Mouse (Mus musculus) thymus, postnatal 10 days (tissue): ENCODE data around the gene Tmed3.
A peak's percentile ranks its signal among the peaks of the same experiment; 100 is the strongest.

Source experiments
- DNase-seq, 2 experiments: peaks; one replicate each; pipeline ENCODE4 v3.0.0; 2021; ENCODE audit warnings: low spot score in 2 of 2

Gene Tmed3

DNA sequence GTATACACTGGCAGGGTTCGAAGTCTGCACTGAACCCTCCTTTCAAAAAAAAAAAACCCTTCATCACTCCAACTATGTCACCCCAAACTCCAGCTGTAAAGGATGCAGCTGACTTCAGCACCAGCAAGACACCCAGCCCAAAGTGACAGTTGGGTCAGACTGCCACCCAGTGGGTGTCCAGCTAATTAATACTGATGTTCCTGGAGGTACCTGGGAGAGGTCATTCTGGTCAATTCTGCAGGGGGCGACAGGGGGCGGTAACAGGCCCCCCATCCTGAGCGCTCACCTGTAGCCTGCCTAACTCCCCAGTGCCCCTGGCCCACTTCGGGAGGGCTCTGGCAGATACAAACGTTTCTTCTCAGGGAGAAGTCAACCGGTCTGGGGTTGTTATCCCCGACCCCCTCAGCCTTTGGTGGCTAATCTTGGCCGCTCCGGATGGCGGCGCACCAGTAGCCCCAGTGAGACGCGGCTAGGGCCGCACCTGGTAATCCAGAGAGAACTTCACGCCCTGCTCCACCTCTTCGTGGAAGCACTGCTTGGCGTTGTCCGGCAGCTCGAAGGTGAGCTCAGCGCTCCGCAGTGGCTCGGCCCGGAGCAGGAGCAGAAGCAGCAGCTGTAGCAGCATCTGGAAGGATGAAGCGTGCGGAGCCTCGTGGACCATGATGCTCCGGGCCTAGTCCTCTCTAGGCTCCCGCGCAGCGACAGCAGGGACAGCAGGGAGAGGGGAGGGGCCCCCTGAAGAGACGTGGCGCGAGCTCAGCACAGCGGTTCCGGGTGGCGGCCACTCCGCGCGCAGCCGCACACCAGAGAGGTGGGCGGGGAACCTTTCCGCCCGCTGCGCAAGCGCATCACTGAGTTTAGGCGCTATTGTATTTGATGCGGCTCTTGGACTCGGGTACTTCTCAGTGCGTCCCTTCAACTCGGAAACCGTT, at the start of gene Tmed3:
Gene Tmed3 (minus strand): TSS at position 804 of the 932 bp plus-strand sequence.
- peak; percentile 89 to 91 for DNase-seq

DNA sequence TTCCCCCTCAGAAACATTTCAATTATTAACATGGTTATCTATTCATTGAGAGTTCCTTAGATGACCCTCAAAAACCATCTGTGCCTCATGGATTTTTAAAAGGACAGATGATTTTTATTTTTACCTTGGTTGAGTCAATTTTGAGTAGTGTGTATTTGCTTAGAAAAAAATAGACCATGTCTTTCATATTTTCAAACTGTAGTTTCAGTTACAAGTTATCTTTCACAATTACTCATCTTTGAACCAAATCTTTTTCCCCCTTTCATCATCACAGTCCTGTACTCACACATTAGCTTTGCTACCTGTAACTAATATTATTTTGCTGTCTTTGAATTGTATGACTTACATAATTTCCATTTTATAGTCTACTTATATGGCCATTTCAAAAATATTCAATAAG, 35.2 kb upstream of the Tmed3 start:
- no peak for DNase-seq

DNA sequence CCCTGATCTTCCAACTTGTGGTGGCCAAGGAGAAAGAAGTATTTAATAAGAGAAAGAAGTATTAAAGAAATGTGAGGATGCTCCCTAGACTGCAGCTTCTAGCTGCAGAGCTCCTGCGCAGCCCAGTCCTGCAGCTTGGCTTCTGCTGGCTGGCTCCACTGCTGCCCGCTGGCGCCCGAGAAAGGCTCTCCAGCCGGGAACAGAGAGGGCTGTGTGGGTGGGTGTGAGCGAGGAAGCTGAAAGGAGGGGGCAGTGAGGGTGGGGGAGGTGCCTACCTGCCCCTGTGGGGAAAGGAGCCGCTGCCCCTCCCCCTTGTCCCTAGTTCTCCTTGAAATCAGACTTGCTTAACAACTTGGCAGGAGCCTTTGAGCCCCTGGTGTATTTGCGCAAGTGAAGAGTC, 33.4 kb upstream of the Tmed3 start, which contains the start of gene Ankrd34c:
Gene Ankrd34c (minus strand): TSS at position 181 of the 400 bp plus-strand sequence.
- DNase-seq = no peak

DNA sequence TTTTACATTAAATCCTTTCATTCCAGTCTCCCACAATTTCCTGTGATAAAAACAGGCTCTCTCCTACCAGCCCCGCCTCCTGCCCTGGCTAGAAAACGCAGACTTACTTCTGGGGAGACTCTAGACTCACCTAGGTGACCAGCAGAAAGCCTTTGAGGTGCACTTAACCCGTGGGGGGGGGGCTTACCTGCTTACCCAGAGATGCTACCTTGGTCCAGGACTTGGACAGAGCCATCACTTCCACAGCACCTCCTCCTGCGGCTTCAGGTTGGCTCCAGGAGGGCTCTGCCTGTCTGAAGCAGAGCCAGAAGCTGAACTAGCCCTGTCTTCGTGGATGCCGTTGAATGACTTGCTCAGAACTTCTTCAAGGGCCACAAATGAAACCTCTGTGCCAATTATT, 33.0 kb upstream of the Tmed3 start:
- no peak for DNase-seq

DNA sequence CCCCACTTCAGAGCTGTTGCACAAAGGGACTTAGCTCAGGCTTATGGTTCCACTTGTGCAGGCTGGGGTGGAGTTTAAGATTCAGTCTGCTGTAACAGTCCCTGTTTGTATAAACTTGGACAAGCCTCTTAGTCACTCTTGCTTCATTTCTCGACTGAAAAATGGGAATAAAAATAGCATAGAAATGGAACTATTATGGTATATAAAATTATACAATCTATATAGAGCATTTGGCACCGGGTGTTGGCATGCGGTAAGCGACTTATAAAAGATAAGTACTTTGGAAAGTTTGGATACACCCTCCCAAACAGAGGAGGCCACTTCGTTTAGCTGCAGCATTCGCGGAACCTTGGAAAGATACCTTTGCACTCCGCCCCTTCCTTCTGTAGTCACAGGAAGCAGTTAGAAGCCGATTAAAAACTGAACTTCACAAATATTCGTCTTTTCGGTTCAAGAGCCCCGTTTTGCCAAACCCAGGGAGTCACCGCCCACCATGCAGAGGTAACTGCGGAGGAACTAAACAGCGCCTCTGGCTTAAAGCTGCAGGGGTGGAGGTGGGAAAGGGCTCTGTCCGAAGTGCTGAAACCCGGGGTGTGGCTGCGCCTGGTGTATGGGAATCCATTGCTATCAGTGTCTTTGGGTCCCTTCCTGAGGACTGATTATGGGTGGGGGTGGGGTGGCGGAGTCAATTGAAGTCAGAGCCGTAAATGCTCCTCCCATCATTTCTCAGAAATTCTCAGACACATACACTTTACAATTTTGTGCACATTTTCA, 32.3 kb upstream of the Tmed3 start:
- DNase-seq = peak in 1 of 2 experiments; percentile 6

DNA sequence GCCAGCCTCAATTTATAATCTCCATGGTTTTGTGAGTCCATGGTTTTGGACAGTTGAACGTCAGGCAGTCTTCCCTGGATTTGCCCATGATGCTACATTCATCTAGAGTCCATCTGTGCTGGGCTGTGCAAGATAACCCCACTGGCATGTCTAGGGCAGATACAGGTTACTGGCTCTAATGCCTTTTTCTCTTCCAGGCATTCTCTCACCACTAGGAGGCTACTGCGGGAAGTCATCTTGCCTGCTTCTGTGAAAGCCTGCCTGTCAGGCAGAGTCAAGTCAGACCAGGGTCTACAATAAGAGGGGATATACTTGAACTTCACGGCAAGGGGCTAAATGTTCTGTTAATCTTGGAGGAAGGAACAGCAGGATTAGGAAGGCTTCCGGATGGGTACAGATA, 2.0 kb upstream of the Tmed3 start:
- peak in 1 of 2 experiments; percentile 55 for DNase-seq

DNA sequence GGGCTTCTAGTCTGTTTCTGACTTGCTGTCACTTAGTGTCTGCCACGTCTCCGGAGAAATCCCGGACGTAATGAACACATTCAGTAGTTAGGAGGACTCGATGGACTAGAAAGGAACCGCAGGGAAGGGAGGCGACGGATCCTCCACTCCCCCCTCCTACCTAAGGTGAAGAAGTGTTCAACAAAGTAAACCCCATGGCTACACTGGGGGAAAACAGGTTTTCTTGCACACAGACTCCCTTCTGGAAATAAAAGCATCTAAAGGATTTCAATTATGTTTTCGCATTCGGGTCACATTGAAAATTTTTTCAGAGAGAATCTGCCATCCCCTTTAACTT, 297 bp upstream of the Tmed3 start:
- DNase-seq = no peak

DNA sequence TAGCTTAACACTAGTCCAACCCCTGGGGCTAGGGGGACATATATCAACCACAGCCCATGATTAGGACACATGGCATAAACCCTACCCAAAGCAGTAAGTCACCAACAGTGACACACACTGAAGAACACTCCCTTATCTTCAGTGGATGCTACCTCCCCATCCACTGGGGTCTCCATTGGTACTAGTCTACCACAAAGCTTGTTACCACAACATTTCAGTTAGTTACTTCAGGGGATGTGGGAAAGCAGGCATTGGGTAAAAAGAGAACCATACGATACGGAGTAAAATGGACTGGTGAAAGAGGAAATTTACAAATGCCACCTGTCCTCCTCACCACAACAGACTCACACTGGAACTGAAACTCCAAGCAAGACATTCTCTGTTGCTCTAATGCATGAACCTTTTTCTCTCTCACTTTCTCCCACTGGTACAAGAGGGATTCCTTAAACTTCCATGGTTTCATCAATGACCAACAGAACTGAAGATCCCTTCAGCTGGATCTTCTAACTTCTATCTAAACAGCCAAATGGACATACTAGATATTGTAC, 3.9 kb downstream of the Tmed3 start:
- no peak for DNase-seq

DNA sequence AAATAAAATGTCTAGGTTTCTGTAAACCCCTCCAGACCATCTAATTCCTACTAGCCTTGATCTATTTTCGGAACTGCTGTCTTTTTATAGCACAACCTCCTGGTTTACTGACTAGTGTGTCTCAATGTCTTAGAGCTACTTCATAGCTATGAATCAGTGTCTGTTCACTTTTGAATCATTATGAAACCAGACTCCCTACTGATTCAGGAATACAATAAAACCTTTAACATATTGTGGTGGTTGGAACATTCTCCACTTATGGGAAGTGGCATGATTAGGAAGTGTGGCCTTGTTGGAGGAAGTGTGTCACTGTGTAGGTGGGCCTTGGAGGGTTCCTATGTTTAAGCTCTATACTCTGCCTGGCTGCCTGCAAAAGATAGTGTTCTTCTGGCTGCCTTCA, 9.7 kb downstream of the Tmed3 start:
- DNase-seq = no peak

DNA sequence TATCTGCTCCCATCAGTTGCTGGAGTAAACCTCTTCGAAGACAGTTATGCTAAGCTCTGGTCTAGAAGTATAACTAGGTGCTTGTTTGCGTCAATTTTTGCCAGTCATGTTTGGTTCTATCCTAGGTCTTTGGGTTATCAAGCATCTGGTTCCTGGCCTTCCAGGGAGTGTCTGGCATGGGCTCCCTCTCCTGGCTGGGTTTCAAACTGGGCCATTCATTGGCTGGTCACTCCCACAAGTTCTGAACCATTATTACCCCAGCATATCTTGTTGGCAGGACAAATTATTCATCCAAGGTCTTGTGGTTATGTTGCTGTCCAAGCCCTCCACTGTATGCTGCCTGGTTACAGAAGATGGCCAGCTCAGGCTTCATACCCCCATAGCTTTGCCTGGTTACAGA, 11.2 kb downstream of the Tmed3 start:
- no peak for DNase-seq

DNA sequence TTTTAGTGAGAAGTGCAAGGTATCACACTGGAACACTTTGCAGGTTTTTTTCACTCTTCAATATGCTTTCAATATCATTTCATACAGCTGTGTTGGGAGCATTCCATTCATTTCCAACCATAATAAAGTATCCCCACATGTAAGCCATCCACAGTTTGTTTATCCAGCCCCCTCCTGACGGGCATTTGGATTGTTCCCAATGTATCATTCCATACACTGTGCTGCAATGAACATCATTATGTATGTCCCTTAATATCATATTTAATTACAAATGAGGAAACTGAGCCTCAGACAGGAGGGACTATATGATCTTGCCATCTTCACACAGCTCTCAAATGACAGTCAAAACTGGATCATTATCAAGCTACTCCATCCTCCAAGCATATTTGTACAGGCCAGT, 15.7 kb downstream of the Tmed3 start:
- no peak for DNase-seq

DNA sequence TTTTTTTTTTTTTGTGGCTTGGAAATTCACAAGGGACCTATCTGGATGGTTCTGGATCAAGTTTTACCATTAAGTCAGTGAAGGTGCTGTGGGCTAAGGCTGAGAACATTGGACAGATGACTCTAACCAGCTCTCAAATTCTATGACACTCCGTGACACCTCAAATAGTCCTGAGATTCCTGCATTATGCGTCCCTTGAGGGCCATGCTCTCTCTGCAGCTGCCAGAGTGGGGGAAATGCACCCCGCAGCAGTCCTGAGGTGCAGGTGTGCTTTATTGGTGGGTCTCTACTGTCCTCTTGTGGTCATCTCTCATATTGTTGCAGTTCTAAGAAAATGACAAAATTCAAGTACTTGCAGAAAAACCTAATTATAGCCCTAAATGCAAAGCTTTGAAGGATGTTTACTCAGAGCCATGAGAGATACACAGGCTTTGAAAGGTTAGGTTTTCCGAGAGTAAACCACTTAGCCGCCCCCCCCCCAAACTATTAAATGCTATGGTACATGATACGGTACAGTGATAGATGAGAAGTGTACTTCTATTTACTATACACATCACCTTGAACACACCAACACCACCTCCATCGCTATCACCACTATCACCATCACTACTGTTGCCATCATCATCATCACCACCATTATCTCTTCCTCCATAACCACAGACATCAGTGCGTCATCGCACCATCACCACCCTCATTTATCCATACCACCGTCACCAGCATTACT, 17.2 kb downstream of the Tmed3 start:
- peak in 1 of 2 experiments; percentile 41 for DNase-seq

DNA sequence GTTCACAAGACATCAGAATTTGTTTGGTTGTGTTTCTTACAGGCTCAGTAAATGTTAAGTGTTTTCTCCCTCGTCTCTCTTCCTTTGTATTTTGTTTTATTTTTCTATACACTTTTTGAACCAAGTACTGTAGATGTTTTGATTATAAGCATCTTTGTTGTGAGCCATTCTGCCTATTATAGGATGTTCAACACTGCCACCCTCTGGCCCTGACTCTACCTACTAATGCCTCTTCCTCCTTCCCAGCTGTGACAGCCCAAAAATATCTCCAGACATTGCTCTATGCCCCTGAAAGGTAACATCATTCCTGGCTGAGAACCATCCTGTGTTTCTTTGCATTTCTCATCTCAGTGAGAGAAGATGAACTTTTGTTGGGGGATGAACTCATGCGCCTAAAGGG, 18.6 kb downstream of the Tmed3 start:
- no peak for DNase-seq

DNA sequence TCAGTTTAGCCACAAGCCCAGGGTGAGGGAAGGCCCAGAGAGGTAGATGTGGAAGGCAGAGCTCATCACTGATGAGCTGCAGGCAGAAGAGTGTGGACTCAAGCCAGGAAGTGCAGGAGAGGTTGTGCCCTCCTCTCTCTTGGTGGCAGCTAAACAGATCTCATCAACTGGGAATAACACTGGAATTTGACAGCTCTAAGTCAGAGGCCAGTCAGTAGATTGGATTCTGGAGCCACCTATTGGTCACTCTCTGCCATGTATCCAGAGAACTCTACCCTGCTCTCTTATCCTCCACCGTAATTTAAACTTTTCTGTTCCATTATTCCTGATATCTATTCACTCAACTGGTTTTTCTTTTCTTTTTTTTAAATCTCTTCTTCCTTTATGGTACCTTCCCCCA, 25.9 kb downstream of the Tmed3 start:
- no peak for DNase-seq

DNA sequence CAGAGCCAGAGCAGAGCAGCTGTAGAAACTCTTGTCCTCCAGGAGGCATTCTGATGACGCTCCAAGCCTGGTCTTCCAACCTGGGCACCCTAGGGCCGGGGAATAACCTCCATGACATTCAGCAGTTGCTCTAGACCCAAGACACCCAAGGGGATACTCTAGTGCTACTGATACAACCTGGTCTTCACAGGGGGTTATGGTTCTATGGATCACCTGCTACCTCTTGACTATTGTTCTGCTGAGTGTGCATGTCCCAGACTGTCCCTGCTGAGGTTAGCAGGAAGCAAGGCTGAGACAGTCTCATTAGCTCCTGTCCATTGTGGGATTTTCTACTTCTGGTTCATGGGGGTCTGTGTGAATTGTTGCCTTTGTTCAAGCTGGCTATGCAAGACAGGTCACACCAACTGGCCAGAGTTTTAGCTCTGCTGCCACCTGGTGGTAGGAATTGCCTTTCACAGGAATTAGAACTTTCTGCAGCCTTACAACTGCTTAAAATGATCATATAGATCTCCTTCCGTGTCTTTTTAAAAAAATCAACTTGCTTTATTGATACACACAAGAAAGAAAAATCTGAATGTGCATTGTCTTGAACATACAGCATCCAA, 30.8 kb downstream of the Tmed3 start:
- DNase-seq = peak; percentile 23 to 71

DNA sequence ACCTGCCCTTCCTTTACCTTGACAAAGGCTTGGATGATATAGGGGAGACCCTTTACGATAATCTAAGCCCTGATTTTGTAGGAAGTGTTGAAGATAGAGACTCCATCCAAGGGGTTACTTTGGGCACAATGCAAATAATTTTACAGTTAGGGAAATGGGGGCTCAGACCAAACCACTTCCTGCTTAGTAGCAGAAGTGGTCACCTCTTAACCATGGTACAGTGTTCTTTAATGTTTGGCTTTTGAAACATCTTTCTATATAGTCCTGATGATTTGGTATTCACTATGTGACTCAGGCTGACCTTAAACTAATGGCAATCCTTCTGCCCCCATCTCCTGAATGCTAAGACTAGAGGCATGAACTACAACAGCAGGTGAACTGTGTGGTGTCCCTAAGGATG, 31.5 kb downstream of the Tmed3 start:
- DNase-seq = no peak

DNA sequence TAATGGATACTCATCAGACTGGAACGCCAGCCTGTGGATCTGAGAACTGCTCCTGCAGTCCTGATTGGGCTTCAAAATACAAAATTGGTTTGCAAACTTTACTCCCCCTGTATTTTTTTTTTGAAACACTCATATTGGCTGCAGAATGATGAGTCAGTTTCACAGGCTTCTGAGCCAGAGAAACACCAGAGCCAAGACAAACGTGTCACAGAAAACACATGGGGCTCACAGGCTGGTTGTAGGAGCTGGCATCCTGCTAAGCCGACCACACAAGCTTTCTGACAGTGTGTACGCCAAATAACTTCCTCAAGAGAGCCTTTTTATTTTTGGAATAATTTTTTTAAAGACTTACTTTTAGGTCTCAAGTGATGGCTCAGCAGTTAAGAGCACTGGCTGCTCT, 35.0 kb downstream of the Tmed3 start:
- no peak for DNase-seq

DNA sequence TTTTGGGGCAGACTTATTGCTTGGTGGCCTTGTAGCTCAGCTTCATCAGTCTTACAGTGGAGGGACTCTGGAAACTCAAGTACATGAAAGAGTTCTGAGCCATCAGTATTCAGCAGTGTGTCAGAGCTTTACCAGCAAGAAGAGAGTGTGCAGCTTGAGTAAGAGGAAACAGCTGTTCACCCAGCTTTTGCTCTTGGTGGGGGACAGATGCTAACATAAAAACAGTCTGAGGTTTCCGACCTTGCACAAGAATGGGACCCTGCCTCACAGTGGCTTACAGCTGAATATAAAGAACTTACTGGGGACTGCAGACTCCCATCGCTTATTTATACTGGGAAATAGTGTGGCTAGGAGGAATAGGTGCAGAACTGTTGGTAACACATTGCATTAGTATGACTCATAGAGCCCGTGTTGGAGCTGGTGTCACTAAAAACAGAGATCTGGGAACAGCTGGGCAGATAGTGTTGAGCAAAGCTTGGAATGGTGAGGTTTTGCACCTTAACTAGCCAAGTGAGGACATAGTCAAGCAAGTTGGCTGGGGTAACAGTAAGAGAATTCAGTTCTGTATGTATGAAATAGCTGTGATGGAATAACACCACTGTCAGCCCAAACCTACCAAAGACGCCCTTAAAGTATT, 37.4 kb downstream of the Tmed3 start:
- DNase-seq = peak; percentile 19 to 21

DNA sequence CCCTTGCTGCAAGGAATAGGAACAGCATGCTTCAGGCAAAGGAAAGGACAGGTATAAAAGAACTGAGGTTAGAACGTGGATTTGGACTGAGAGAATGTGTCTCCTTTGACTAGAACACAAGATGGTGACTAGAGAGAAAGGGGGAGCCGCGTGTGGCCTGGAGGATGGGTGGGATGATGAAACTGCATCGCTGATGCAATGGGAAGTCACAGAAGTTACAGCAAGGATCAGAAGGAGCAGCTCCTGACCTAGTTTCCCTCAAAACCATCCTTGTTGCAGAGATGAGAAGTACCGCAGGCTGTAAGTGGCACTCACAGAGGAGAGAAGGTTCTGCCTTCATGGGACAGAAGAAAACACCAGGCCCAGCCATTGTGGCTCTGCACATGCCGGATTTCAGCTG, 54.0 kb downstream of the Tmed3 start:
- no peak for DNase-seq
